Comparison of ENCODE assay signal across 7 mouse cellular contexts in genomic region chr11:20542739-20543452, GRCm38 (mm10). TPM values are rescaled to one million over a fixed set of nuclear protein-coding genes. Genes with fewer than 3 reads are reported as not detected.
DNase-seq lines count a peak whose midpoint lies in the region; ATAC-seq lines count a peak whose summit lies in the region.

Sertad2 (plus strand) TSS chr11:20543253.

- H3K4me2 ChIP-seq in embryonic facial prominence, embryonic 12.5 days (replicated peaks): peak within 1 kb of the TSS; percentile 70
- peak within 1 kb of the TSS; percentile 64 for H3K4me2 ChIP-seq in limb, embryonic 11.5 days (ENCODE audit: low read depth, severe bottlenecking)
- peak within 1 kb of the TSS; percentile 68 for H3K4me2 ChIP-seq in midbrain, embryonic 14.5 days (ENCODE audit: low read length)

- 0 out of 2 replicates have a peak, but pooled peaks cover 3% of the 10 kb centered on the region for H3K27me3 ChIP-seq in embryonic facial prominence, embryonic 12.5 days
- H3K27me3 ChIP-seq in limb, embryonic 11.5 days (ENCODE audit: control insufficient read depth, insufficient read depth, low read length): no peaks in the 10 kb centered on the region
- no peaks in the 10 kb centered on the region for H3K27me3 ChIP-seq in midbrain, embryonic 14.5 days (ENCODE audit: control insufficient read depth, insufficient read depth, low read length)

- 1% methylated on average over 55 of the region's 62 CpGs for WGBS in embryonic facial prominence, embryonic 12.5 days
- WGBS in limb, embryonic 11.5 days: 1% methylated on average over 54 of the region's 62 CpGs
- WGBS in midbrain, embryonic 14.5 days: under 1% methylated on average over 61 of the region's 62 CpGs

- DNase-seq in adrenal gland, postnatal 25 days: peak; percentile 99
- DNase-seq in heart, adult 11 months: peak; percentile 100
- DNase-seq in kidney, adult 18-20 months: peak; percentile 99
- DNase-seq in limb, embryonic 11.5 days (ENCODE audit: low spot score): peak; percentile 98
- peak; percentile 99 for DNase-seq in midbrain, embryonic 14.5 days
- DNase-seq in spleen, adult 18-20 months: peak; percentile 97 to 99

- no peaks in the 10 kb centered on the region for H3K9me3 ChIP-seq in embryonic facial prominence, embryonic 12.5 days
- H3K9me3 ChIP-seq in limb, embryonic 11.5 days (ENCODE audit: control insufficient read depth, low read length): no peaks in the 10 kb centered on the region
- no peaks in the 10 kb centered on the region for H3K9me3 ChIP-seq in midbrain, embryonic 14.5 days (ENCODE audit: control insufficient read depth, low read length)

- peak; percentile 100 for ATAC-seq in embryonic facial prominence, embryonic 12.5 days (ENCODE audit: insufficient number of reproducible peaks, insufficient read depth, low FRiP score, low TSS enrichment)
- peak; percentile 100 for ATAC-seq in limb, embryonic 11.5 days (ENCODE audit: insufficient number of reproducible peaks, low FRiP score, low TSS enrichment, low read depth)
- ATAC-seq in midbrain, embryonic 14.5 days (ENCODE audit: low FRiP score, low TSS enrichment): peak; percentile 99

- H3K4me1 ChIP-seq in embryonic facial prominence, embryonic 12.5 days: 0 out of 2 replicates have a peak, but pooled peaks cover 10% of the 10 kb centered on the region
- H3K4me1 ChIP-seq in limb, embryonic 11.5 days (ENCODE audit: control insufficient read depth, insufficient read depth, low read length): peaks cover 4% of the 10 kb centered on the region
- H3K4me1 ChIP-seq in midbrain, embryonic 14.5 days (ENCODE audit: control insufficient read depth, insufficient read depth, low read length): peaks cover 8% of the 10 kb centered on the region

- peak within 1 kb of the TSS; percentile 87 for H3K4me3 ChIP-seq in embryonic facial prominence, embryonic 12.5 days
- H3K4me3 ChIP-seq in limb, embryonic 11.5 days (ENCODE audit: low read depth, low read length): peak within 1 kb of the TSS; percentile 80
- H3K4me3 ChIP-seq in midbrain, embryonic 14.5 days (replicated peaks; ENCODE audit: low read depth, low read length): peak within 1 kb of the TSS; percentile 81

- no peaks in the 10 kb centered on the region for H3K36me3 ChIP-seq in embryonic facial prominence, embryonic 12.5 days
- H3K36me3 ChIP-seq in limb, embryonic 11.5 days (ENCODE audit: control insufficient read depth, insufficient read depth, low read length): no peaks in the 10 kb centered on the region
- H3K36me3 ChIP-seq in midbrain, embryonic 14.5 days (ENCODE audit: control insufficient read depth, insufficient read depth, low read length): peaks cover 3% of the 10 kb centered on the region; the same call in 1 of the 2 replicates

- H3K9ac ChIP-seq in embryonic facial prominence, embryonic 12.5 days: peak within 1 kb of the TSS; percentile 81
- H3K9ac ChIP-seq in limb, embryonic 11.5 days (ENCODE audit: low read length): peak within 1 kb of the TSS; percentile 76
- H3K9ac ChIP-seq in midbrain, embryonic 14.5 days (replicated peaks; ENCODE audit: low read length): peak within 1 kb of the TSS; percentile 70

- peak within 1 kb of the TSS; percentile 88 for H3K27ac ChIP-seq in embryonic facial prominence, embryonic 12.5 days
- peak within 1 kb of the TSS; percentile 76 for H3K27ac ChIP-seq in limb, embryonic 11.5 days (replicated peaks; ENCODE audit: low read depth, low read length)
- peak within 1 kb of the TSS; percentile 94 for H3K27ac ChIP-seq in midbrain, embryonic 14.5 days (replicated peaks; ENCODE audit: low read depth, low read length)

RNA-seq across cellular contexts. Expression of gene Sertad2, which starts in this region (rescaled TPM):
- 14.2 and 15.7 TPM in 2 replicates for total RNA-seq in adrenal gland, postnatal 25 days (2021)
- polyA plus RNA-seq in embryonic facial prominence, embryonic 12.5 days (2016; fragmentation: Nextera tagmentation; extraction: Ambion mirVana): 41.9 and 43.3 TPM in 2 replicates
- polyA plus RNA-seq in limb, embryonic 11.5 days (2014; fragmentation: Nextera tagmentation; extraction: Ambion mirVana): 23.6 and 25.8 TPM in 2 replicates
- 22.3 and 29.8 TPM in 2 replicates for polyA plus RNA-seq in midbrain, embryonic 14.5 days (2014; fragmentation: Nextera tagmentation; extraction: Ambion mirVana)

Comparison
In these comparisons a context has a peak if more than half of its experiments do, and no peak if none do; other contexts are left out.
1. Peak in every context shown above with its lines: DNase-seq, ATAC-seq, H3K4me3 ChIP-seq and H3K27ac ChIP-seq.